Mouse (Mus musculus): ENCODE results near the gene Pgap1.

The Pgap1 gene

DNA sequence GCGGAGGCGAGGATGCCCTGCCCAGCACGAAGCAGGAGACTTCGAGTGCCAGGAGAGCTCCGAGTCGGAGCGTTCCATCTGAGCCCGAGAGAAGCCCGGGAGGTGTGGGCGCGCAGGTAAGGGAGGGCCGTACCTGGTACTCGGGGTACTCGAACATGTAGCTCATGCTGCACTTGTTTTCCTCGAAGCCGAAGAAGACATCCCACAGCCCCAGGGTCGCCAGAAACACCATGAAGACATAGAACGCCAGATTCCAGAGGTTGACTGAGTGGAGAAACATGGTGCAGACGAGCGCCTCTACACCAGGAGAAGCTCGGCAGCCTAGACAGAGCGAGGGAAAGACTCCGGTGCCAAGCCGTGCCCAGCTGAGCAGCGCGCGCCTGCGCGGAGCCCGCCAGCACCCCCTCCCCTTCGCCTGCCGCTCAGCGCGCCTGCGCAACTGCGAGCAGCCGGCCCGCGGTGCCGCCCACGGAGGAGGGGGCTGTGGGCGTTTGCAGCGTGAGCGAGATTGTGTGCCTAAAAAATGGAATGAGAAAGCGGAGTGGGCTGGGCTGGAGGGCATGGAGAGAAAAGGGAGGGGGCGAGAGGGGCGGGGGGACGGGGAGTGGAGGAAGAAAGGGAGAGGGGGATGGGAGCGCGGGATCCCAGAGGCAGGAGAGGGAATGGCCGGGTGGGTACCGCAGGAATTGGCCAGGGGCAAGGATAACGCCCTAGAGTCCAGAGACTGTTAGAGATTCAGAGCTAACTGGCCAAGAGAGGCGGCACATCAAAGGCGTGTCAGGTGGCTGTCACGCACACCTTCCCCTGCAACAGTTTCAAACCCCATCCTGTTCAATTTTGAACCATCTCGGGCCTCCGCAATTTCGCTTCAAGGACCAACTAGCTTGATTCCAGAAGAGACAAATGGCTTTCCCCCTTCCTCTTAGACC lies at the start of gene Pgap1:
Gene Pgap1 (minus strand): TSS at position 384 of the 929 bp plus-strand sequence.
- DNase-seq: peak; percentile 93

DNA sequence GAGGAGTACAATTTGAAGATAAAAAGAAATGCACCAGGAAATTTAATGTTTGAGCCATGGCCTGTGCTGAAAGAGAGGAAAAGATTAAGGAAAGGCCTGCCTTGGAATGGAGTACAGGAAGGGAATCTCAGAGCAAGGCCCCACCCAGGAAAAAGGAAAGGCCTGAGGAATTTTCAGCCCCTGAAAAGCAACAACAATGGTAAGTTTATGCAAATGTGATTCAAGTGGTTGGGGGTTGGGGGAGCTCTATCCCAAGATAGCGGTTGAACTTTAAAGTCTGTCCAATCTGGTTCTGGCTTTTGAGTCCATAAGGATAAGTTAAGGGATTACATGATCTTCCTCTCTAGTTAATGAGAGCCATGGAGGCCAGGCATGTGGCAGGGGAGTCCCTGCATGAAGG lies 49.5 kb upstream of the Pgap1 start:
- DNase-seq: no peak

- DNase-seq: no peak
Measured at GRCm38 (mm10) chr1:54601692-54602091, 44.2 kb upstream of the Pgap1 start.

- DNase-seq: no peak
Measured at GRCm38 (mm10) chr1:54600275-54600674, 42.8 kb upstream of the Pgap1 start.

DNA sequence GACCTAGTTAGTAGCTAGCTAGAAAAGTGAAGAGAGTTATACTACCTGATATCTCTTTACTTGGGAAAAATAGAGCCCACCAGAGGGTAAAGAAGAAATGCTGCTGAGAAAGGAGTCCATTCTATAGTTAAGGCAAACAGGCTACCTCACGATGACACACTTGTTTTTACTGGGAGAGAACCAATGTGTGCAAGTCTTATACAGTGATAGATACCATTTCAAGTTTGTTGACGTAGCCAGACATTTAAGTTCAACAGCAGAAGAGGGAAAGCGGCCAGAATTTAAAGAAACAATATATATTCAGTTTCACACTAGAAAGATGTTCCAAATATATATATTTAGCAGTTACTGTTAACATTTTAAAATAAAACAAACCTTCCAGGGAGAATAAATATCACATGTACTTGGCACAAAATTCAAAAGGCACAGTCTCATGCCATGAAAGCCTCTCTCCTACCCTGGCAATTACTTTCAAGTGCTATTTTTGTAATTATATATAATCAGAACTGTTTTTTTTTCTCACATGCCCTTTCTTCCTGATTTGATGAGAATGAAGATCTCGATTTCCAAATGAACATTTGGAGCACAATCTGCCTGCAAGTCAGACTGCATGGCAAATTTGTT lies 40.2 kb upstream of the Pgap1 start:
- no peak for DNase-seq

GRCm38 (mm10) chr1:54596151-54596550 lies 38.7 kb upstream of the Pgap1 start:
- no peak for DNase-seq

GRCm38 (mm10) chr1:54587076-54587475 lies 29.6 kb upstream of the Pgap1 start:
- DNase-seq: no peak

- no peak for DNase-seq
Measured at GRCm38 (mm10) chr1:54585971-54586555, 28.6 kb upstream of the Pgap1 start.

- no peak for DNase-seq
Measured at GRCm38 (mm10) chr1:54585278-54585846, 27.9 kb upstream of the Pgap1 start.

- peak; percentile 7 for DNase-seq
Measured at GRCm38 (mm10) chr1:54584588-54585277, 27.2 kb upstream of the Pgap1 start.

- DNase-seq: no peak
Measured at GRCm38 (mm10) chr1:54578358-54579184, 21.1 kb upstream of the Pgap1 start.

DNA sequence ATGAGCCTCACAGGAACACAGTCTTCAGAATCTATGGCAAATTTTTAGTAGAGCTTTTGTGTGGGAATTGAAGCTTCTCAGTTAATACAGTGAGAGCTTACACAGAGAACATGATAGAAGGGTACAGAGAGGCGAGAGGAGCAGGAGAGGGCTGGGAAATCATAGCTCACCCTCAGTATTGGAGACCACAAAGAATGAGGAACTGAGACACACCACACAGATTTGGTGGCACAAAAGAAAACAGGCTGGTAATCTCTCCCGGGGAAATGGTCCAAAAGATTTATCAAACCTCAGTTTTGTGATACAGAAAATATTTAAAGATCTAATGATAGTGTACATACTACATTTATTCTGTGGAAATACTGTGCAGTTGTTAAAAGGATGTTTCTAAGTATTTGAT lies 11.6 kb upstream of the Pgap1 start:
- no peak for DNase-seq

DNA sequence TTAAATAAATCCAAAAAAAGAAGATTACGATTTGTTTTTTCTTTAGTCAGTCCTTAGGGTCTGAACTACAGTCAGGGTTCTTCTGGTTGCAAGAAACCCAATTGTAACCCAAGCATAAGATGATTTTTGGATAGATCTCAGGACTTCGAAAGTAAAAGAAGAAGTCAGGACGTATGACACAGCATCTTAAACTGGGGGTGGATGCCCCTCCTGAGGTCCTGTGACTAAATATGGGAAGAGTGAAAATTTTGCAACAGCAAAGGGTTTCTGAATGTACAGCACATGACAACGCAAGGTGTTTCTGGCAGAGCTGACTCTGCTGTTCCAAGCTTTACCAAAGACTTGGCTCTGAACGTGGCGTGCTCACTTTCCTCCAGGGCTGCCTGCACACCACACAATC lies 6.4 kb upstream of the Pgap1 start:
- DNase-seq: no peak

DNA sequence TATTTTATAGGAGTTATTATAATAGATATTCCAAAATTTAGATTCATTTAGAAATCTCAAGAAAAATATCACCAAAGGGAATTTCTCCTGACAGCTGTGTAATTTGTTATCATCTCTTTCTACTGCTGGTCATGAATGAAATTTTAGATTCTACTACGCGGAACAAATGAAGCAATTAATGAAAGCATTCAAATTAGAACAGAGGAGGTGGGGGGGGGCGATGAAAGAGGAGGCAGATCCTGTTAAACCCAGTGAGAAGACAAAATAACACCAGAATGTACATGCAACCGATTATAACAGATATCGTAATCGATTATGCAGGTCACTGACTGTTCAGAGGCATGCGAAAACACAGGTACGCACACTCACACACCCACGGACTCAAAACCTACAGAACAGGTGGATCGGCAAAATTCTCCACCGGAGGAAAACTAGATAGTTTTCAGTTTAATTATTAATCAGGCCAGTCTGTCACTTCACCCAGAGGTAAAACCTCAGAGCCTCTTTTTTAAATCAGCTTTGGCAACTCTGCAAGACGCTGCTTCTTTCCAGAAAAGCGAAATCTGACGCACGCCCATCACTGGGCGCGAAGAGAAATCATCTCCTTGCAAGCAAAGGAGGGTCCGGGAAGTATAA lies 780 bp downstream of the Pgap1 start:
- DNase-seq: no peak

DNA sequence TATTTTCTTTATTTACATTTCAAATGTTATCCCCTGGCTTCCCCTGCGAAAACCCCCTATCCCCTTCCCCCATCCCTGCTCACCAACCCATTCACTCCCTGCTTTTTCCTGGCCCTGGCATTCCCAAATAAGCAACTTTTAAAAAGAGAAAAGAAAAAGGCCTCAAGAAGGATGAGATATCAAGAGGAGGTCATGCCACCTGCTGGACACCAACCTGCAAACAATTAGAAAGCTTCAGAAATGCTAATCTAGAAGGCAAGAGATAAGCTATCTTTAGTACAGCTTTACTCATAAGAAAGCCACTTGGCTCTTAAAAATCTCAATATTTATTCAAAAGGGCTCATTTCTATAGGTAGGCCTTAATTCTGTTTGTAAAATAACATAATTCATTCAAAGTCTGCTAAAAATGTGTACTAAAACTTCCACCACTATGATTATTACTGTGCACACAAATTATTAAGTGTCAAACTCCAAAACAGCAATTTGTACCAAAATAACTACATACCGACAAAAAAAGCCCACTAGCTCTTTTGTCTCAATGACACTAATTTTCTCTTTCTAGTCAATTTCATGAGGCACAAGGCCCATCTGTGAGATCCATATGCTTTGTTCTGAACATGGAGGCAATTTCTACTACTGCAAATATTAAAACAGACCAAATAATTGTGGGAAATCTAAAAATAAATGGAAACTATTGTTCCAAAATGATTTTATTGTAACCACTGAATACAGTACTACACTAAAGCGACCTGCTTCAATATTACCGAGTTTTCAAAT lies 1.9 kb downstream of the Pgap1 start:
- DNase-seq: no peak

GRCm38 (mm10) chr1:54552621-54553020 lies 4.9 kb downstream of the Pgap1 start:
- DNase-seq: no peak

GRCm38 (mm10) chr1:54545200-54545599 lies 12.3 kb downstream of the Pgap1 start:
- no peak for DNase-seq

DNA sequence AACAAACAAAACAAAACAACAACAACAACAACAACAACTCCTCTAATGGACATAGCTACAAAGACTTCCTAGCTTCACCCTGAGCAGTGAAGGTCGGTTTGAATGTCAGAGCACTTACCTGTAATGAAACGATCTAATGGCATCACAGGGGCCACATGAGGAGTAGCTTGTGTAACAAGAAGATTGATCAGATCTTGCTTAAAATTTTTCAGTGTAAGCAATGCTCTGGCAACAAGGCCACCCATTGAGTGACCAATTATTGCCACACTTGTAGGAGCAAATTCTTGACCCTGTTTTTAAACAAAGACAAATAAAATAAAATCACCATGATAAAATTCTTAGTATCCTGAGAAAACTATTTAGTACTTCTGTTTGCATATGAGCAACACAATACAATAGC lies 14.6 kb downstream of the Pgap1 start:
- no peak for DNase-seq

- no peak for DNase-seq
Measured at GRCm38 (mm10) chr1:54531170-54531569, 26.3 kb downstream of the Pgap1 start.

GRCm38 (mm10) chr1:54523717-54524116 lies 33.8 kb downstream of the Pgap1 start:
- DNase-seq: no peak

All from thymus, postnatal 14 days (tissue).